Mouse (Mus musculus): ENCODE data around the gene Gm21616.
"Not testable (repeated sequence)": the region's sequence is repeated elsewhere in the genome, so short reads cannot be mapped to it uniquely, and the experiment has no call there.

Gm21616 gene

GRCm38 (mm10) chrX:125435242-125435641 is at the start of gene Gm21616:
Gene Gm21616, plus strand, starts transcription at chrX:125435542.
- not testable (repeated sequence) for DNase-seq (ENCODE audit: low read depth, low spot score)
